Mouse (Mus musculus) intestine, postnatal 0 days (tissue): Measurements from ENCODE around the gene Hdgfl1. TPM values are rescaled to one million over a fixed set of nuclear protein-coding genes. Genes with fewer than 3 reads are reported as not detected.

Experiments
- ATAC-seq: fragments of 200-750 bp; cut with Nextera tagmentation; 2 replicates; pipeline ENCODE4 v1.8.0; 2017; ENCODE audit warnings: mild to moderate bottlenecking, moderate TSS enrichment, moderate library complexity
- H3K27ac ChIP-seq: fragments of 300-500 bp; sonication (generic); 2 replicates; pipeline ENCODE4 v1.5.1; 2014; ENCODE audit warnings: mild to moderate bottlenecking, low read depth, low read length, moderate library complexity
- H3K27me3 ChIP-seq: fragments of 300-500 bp; sonication (generic); replicated peaks from 2 replicates; pipeline ENCODE4 v1.6.1; 2014; ENCODE audit warnings: low read length, mixed read lengths; ENCODE audit not compliant: control insufficient read depth, insufficient read depth
- H3K36me3 ChIP-seq: fragments of 300-500 bp; sonication (generic); 2 replicates; pipeline ENCODE4 v1.6.1; 2014; ENCODE audit warnings: mild to moderate bottlenecking, moderate library complexity; ENCODE audit not compliant: control insufficient read depth, insufficient read depth
- H3K4me1 ChIP-seq: fragments of 300-500 bp; sonication (generic); replicated peaks from 2 replicates; pipeline ENCODE4 v1.6.1; 2014; ENCODE audit warnings: antibody characterized with exemption, low read length, mixed read lengths; ENCODE audit not compliant: control insufficient read depth, insufficient read depth
- H3K4me2 ChIP-seq: fragments of 300-500 bp; sonication (generic); replicated peaks from 2 replicates; pipeline ENCODE4 v1.6.1; 2014; ENCODE audit warnings: low read depth, mild to moderate bottlenecking, moderate library complexity
- H3K4me3 ChIP-seq: fragments of 300-500 bp; sonication (generic); 2 replicates; pipeline ENCODE4 v1.5.1; 2014; ENCODE audit warnings: low read depth, low read length
- H3K9ac ChIP-seq: fragments of 300-500 bp; sonication (generic); 2 replicates; pipeline ENCODE4 v1.6.1; 2014; ENCODE audit warnings: mild to moderate bottlenecking, low read depth, low read length
- H3K9me3 ChIP-seq: fragments of 300-500 bp; sonication (generic); 2 replicates; pipeline ENCODE4 v1.6.1; 2016; ENCODE audit warnings: mixed run types; ENCODE audit not compliant: control insufficient read depth
- CTCF ChIP-seq: sonication (generic); IDR thresholded peaks from 2 replicates; pipeline ENCODE4 v1.5.1; 2016; ENCODE audit warnings: low read depth, mild to moderate bottlenecking, control low read depth, antibody characterized with exemption, moderate library complexity
- WGBS: fragments of 180-500 bp; shearing (Covaris S2); extraction: QIAGEN DNeasy Blood & Tissue Kit; methylation state at CpG from one replicate; pipeline ENCODE4 v1.1.7; 2014; 5-methylcytosine and 5-hydroxymethylcytosine counted together
- polyA plus RNA-seq: library from polyadenylated mRNA; unstranded; fragments of >200 nt; fragmentation: Nextera tagmentation; extraction: Ambion mirVana; gene quantifications from 2 replicates; pipeline ENCODE4 v1.2.1, GENCODE M21; 2015

Hdgfl1 gene
- not detected in 2 replicates for polyA plus RNA-seq

DNA sequence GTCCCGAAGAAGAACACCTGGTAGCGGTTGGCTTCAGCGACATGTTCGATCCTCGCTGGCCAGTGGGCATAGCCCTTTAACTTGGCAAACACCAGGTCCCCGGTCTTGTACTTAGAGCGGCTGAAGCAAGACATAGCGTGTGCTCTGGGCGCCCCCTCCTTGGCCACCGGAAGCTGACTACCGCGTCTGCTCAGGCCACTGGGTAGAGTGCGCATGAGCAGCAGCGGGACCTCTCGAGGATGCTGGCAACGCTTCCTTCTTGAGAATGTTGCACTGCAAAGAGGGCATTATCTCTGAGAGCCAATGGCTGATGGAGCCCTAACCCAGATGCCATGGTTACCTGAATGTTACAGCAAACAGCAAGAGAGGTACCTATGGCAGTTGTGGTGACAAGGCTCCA is at the start of gene Hdgfl1:
Gene Hdgfl1, minus strand, starts transcription at position 211 of the 400 bp plus-strand sequence.
- no peak for ATAC-seq
- H3K27me3 ChIP-seq: no peaks in the 10 kb centered on the region
- no peak for TF ChIP-seq CTCF
- H3K4me3 ChIP-seq: no peak within 1 kb of the TSS
- no peak within 1 kb of the TSS for H3K4me2 ChIP-seq
- 95% methylated on average over 16 of the region's 16 CpGs for WGBS
- no peak within 1 kb of the TSS for H3K27ac ChIP-seq
- H3K9ac ChIP-seq: no peak within 1 kb of the TSS
- no peaks in the 10 kb centered on the region for H3K36me3 ChIP-seq
- no peaks in the 10 kb centered on the region for H3K9me3 ChIP-seq
- H3K4me1 ChIP-seq: peaks cover 1% of the 10 kb centered on the region; the same call in 1 of the 2 replicates

GRCm38 (mm10) chr13:26795460-26795859 is 25.5 kb upstream of the Hdgfl1 start:
- H3K27me3 ChIP-seq: no peaks in the 10 kb centered on the region
- no peak for TF ChIP-seq CTCF
- no peak for ATAC-seq
- no peaks in the 10 kb centered on the region for H3K4me1 ChIP-seq
- H3K9ac ChIP-seq: no peak overlapping the region
- H3K9me3 ChIP-seq: no peaks in the 10 kb centered on the region
- WGBS: 63% methylated on average over 3 of the region's 3 CpGs
- H3K36me3 ChIP-seq: no peaks in the 10 kb centered on the region
- H3K4me2 ChIP-seq: no peak overlapping the region
- no peak overlapping the region for H3K27ac ChIP-seq
- no peak overlapping the region for H3K4me3 ChIP-seq

- Histone ChIP-seq H3K4me3 (no peak overlapping the region), H3K9me3 (no peaks in the 10 kb centered on the region), H3K36me3 (no peaks in the 10 kb centered on the region), H3K27me3 (no peaks in the 10 kb centered on the region), H3K4me2 (no peak overlapping the region), H3K4me1 (no peaks in the 10 kb centered on the region), H3K9ac (no peak overlapping the region), H3K27ac (no peak overlapping the region)
- ATAC-seq: no peak
- TF ChIP-seq CTCF: no peak
- 92% methylated on average over 15 of the region's 15 CpGs for WGBS
Measured at GRCm38 (mm10) chr13:26769424-26769823, 541 bp downstream of the Hdgfl1 start.

DNA sequence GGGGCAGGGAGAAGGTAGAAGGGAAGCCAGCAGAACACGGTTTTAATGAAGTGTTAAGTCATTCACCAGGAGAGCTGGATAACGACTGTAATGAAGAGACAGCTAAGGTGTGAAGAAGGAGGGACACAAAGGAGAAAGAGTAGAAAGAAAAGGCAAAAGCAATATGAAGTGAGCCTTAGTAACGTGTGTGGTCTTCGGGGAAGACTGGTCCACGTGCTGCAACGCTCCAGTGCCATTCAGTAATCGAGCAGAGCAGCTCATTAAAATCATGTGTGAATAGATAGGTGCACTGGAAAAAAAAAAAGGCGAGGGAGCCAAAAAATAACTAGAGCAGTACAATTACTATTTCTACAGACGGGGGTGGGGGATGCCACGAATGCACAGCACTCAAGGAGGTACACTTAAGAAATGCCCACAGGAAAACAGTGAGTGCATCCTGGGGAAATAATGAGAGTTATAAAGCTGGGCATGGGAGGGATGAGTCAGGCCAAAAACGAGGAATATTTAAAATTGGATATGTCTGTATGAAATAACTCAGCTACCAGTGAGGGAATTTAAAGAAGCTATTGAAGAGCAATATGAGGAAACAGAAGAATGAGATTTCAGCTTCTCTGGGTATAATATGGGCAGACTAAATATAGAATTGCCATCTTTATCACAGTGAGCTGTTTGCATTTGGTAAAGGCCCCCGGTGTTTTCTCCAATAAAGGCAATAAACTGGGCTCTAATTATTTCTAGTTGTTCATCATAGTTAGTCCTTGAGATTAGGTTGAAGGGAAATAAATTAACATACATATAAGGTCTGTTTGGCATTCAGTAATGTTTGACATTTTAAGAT is 7.8 kb downstream of the Hdgfl1 start:
- no peak for TF ChIP-seq CTCF
- no peaks in the 10 kb centered on the region for H3K27me3 ChIP-seq
- H3K9me3 ChIP-seq: no peaks in the 10 kb centered on the region
- ATAC-seq: no peak
- H3K27ac ChIP-seq: no peak overlapping the region
- 76% methylated on average over 12 of the region's 12 CpGs for WGBS
- no peaks in the 10 kb centered on the region for H3K4me1 ChIP-seq
- no peak overlapping the region for H3K4me2 ChIP-seq
- no peak overlapping the region for H3K4me3 ChIP-seq
- H3K36me3 ChIP-seq: no peaks in the 10 kb centered on the region
- H3K9ac ChIP-seq: no peak overlapping the region

GRCm38 (mm10) chr13:26752863-26753262 is 17.1 kb downstream of the Hdgfl1 start:
- no peak for TF ChIP-seq CTCF
- H3K9me3 ChIP-seq: no peaks in the 10 kb centered on the region
- no peak overlapping the region for H3K27ac ChIP-seq
- H3K9ac ChIP-seq: no peak overlapping the region
- H3K4me3 ChIP-seq: no peak overlapping the region
- H3K4me2 ChIP-seq: no peak overlapping the region
- H3K36me3 ChIP-seq: no peaks in the 10 kb centered on the region
- ATAC-seq: no peak
- no peaks in the 10 kb centered on the region for H3K4me1 ChIP-seq
- no peaks in the 10 kb centered on the region for H3K27me3 ChIP-seq

DNA sequence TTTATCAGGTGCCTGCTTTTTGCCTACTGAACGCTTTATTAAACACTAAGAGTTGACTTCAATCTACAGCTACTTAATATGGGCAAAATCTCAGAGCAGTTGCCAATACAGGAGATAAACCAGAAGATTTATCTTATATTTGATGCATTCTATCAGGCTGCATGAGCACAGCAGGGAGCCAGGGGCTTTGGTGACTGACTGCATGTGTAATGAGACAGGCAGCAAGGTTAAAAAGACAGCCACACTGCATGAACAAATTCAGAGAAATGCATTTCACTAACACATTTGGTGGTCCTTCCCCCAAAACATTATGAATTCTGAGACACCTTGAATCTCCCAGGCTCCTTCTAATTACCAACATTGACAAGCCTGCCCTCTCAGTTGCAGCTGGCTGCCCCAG is 17.6 kb downstream of the Hdgfl1 start:
- Histone ChIP-seq H3K27ac (no peak overlapping the region), H3K36me3 (no peaks in the 10 kb centered on the region), H3K9me3 (no peaks in the 10 kb centered on the region), H3K4me3 (no peak overlapping the region), H3K4me1 (no peaks in the 10 kb centered on the region), H3K9ac (no peak overlapping the region), H3K27me3 (no peaks in the 10 kb centered on the region), H3K4me2 (no peak overlapping the region)
- TF ChIP-seq CTCF: no peak
- 91% methylated on average over 1 of the region's 1 CpGs for WGBS
- ATAC-seq: no peak
